Mouse (Mus musculus) lung, adult 18-20 months (tissue): ENCODE data around the gene Gm17334.

Source experiments
- DNase-seq, 2 experiments: peaks; one replicate each; pipeline ENCODE4 v3.0.0; 2022; ENCODE audit warnings: mixed read lengths in 2 of 2

Gm17334 gene

GRCm38 (mm10) chr11:53737573-53737946 is 35.4 kb downstream of the Gm17334 start:
- peak; percentile 69 to 71 for DNase-seq

- peak; percentile 76 to 80 for DNase-seq
Measured at GRCm38 (mm10) chr11:53736771-53737572, 36.0 kb downstream of the Gm17334 start.

GRCm38 (mm10) chr11:53735682-53736245 is 37.2 kb downstream of the Gm17334 start:
- peak; percentile 65 to 69 for DNase-seq

GRCm38 (mm10) chr11:53734970-53735681 is 37.9 kb downstream of the Gm17334 start:
- no peak for DNase-seq

GRCm38 (mm10) chr11:53734431-53734830 is 38.6 kb downstream of the Gm17334 start:
- DNase-seq: no peak

- no peak for DNase-seq
Measured at GRCm38 (mm10) chr11:53733824-53734223, 39.2 kb downstream of the Gm17334 start.

- no peak for DNase-seq
Measured at GRCm38 (mm10) chr11:53732244-53732643, 40.7 kb downstream of the Gm17334 start.

GRCm38 (mm10) chr11:53731457-53731856 is 41.5 kb downstream of the Gm17334 start:
- DNase-seq: no peak
